Mouse (Mus musculus): ENCODE results near the gene Nlrc5. TPM values are rescaled to one million over a fixed set of nuclear protein-coding genes. Genes with fewer than 3 reads are reported as not detected.

The Nlrc5 gene
- polyA plus RNA-seq, 1 experiment from 2014 or later: 0.10 TPM

GRCm38 (mm10) chr8:94428420-94428819, 5.7 kb upstream of the Nlrc5 start:
- no peak overlapping the region for H3K27ac ChIP-seq
- 60% methylated on average over 4 of the region's 4 CpGs for WGBS
- H3K9me3 ChIP-seq: no peaks in the 10 kb centered on the region
- no peak overlapping the region for H3K9ac ChIP-seq
- no peak overlapping the region for H3K4me2 ChIP-seq
- H3K4me3 ChIP-seq: no peak overlapping the region
- no peak for ATAC-seq (ENCODE audit: borderline replicate concordance, extremely low read depth, low FRiP score, low TSS enrichment)
- no peaks in the 10 kb centered on the region for H3K4me1 ChIP-seq
- H3K27me3 ChIP-seq: peaks cover 7% of the 10 kb centered on the region; the same call in 1 of the 2 replicates
- no peaks in the 10 kb centered on the region for H3K36me3 ChIP-seq

- Histone ChIP-seq H3K9ac (no peak overlapping the region), H3K27me3 (peaks cover 15% of the 10 kb centered on the region), H3K9me3 (no peaks in the 10 kb centered on the region), H3K4me2 (no peak overlapping the region), H3K36me3 (no peaks in the 10 kb centered on the region), H3K4me3 (no peak overlapping the region), H3K27ac (no peak overlapping the region), H3K4me1 (peaks cover 5% of the 10 kb centered on the region)
- 76% methylated on average over 7 of the region's 7 CpGs for WGBS
- ATAC-seq (ENCODE audit: borderline replicate concordance, extremely low read depth, low FRiP score, low TSS enrichment): no peak
Measured at GRCm38 (mm10) chr8:94429376-94429775, 4.8 kb upstream of the Nlrc5 start.

DNA sequence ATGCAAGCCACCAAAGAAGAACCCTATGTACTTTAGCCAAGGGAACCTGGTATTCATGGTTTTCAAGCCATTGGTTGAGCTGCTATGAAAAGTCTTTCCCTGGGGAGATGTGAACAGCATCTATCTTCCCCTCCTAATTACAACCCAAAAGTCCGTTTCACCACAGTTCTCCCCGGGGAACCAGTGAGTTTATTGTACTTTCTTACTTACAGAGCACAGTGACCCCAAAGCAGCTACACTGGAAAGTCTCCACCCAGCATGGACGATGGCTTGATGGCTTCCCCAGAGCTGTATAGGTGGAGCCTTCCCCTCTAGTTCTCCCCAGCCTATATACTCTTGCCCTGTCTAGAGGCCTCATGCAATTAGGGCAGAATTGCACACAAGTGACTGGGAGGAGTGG, 1.9 kb upstream of the Nlrc5 start:
- Histone ChIP-seq H3K4me2 (no peak overlapping the region), H3K9ac (no peak overlapping the region), H3K27ac (no peak overlapping the region), H3K36me3 (no peaks in the 10 kb centered on the region), H3K9me3 (no peaks in the 10 kb centered on the region), H3K4me1 (peaks cover 5% of the 10 kb centered on the region), H3K4me3 (no peak overlapping the region), H3K27me3 (peaks cover 15% of the 10 kb centered on the region)
- 71% methylated on average over 3 of the region's 3 CpGs for WGBS
- ATAC-seq (ENCODE audit: borderline replicate concordance, extremely low read depth, low FRiP score, low TSS enrichment): no peak

DNA sequence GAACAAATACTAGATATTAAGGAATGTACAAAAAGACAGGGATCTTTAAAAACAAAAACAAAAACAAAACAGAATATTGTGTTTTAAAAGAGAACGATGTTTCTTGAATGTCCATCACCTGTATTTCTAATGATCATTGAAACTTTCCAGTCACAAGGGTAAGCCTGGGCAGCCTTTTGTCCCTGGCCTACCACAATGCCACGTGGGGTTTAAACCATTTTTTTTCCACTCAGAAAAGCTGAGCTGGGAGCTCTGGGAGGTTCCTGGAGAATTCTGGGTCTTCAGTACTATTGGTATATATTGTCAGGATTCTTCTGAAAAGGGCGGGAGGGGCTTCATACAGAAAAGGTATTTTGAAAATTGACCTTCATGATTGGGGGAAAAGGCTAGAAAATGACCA, 802 bp downstream of the Nlrc5 start:
- Histone ChIP-seq H3K9me3 (no peaks in the 10 kb centered on the region), H3K4me3 (no peak overlapping the region), H3K27me3 (peaks cover 15% of the 10 kb centered on the region), H3K9ac (no peak overlapping the region), H3K36me3 (no peaks in the 10 kb centered on the region), H3K27ac (no peak overlapping the region), H3K4me2 (no peak overlapping the region), H3K4me1 (peaks cover 5% of the 10 kb centered on the region)
- no peak for ATAC-seq (ENCODE audit: borderline replicate concordance, extremely low read depth, low FRiP score, low TSS enrichment)
- WGBS: 77% methylated on average over 3 of the region's 3 CpGs

DNA sequence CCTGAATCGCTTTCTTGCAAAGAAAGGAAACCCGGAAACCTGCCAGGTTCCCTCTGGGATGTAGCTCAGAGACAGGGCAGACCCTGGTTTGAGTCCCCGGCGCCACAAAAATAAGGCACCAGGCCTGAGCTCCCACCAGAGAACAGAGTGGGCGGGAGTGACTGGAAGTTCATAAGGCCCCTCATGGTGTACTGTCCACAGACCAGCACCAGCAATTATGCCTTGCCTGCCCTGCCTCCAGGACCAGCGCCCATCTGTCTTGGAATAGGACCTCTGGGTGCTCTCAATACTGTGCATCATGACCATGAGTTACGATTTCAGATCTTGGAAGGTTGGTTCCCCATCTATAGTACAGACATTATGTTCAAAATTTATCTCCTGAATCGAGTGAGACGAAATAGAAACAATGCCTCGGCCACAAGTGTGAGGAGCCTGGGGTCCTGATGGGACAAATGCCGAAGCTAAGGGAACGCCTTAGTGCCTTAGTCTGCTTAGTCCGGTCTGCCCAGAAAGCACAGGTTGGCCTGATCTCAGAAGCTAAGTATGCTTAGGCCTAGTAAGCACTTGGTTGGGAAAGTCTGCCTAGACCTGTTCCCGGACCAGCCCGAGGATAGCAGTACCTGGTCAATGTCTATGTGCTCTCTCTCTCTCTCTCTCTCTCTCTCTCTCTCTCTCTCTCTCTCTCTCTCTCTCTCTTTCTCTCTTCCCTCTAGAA, 1.4 kb downstream of the Nlrc5 start:
- Histone ChIP-seq H3K9ac (no peak overlapping the region), H3K9me3 (no peaks in the 10 kb centered on the region), H3K27me3 (peaks cover 15% of the 10 kb centered on the region), H3K36me3 (no peaks in the 10 kb centered on the region), H3K4me1 (peaks cover 5% of the 10 kb centered on the region), H3K4me2 (no peak overlapping the region), H3K4me3 (no peak overlapping the region), H3K27ac (no peak overlapping the region)
- no peak for ATAC-seq (ENCODE audit: borderline replicate concordance, extremely low read depth, low FRiP score, low TSS enrichment)
- WGBS: 89% methylated on average over 15 of the region's 15 CpGs

DNA sequence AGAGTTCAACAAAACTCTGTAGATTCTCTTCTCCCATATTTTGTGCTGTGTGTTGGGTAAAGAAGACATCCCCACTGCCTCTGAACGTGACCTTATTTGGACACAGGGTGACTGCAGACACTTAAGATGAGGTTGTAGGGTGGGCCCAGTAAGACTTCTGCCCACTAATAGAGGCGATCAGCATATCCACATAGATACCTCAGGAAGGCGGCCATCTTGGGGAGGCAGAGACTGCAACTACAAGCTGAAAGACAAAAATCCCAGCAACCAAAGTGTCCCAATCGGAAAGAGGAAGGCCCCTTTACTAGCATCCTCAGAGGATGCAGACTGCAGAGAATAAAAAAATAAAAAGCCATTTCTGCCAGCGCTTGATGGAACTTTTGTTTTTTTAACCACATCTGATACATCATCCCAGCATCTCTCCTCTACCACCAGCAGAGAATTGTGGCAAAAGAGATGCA, 2.0 kb downstream of the Nlrc5 start:
- Histone ChIP-seq H3K27ac (no peak overlapping the region), H3K4me1 (peaks cover 5% of the 10 kb centered on the region), H3K9ac (no peak overlapping the region), H3K9me3 (no peaks in the 10 kb centered on the region), H3K4me3 (no peak overlapping the region), H3K4me2 (no peak overlapping the region), H3K27me3 (peaks cover 15% of the 10 kb centered on the region), H3K36me3 (no peaks in the 10 kb centered on the region)
- ATAC-seq (ENCODE audit: borderline replicate concordance, extremely low read depth, low FRiP score, low TSS enrichment): no peak
- 85% methylated on average over 5 of the region's 5 CpGs for WGBS

GRCm38 (mm10) chr8:94436900-94437299, 2.7 kb downstream of the Nlrc5 start:
- peaks cover 5% of the 10 kb centered on the region for H3K4me1 ChIP-seq
- peaks cover 14% of the 10 kb centered on the region for H3K27me3 ChIP-seq
- no peak overlapping the region for H3K4me2 ChIP-seq
- no peak overlapping the region for H3K9ac ChIP-seq
- H3K27ac ChIP-seq: no peak overlapping the region
- H3K36me3 ChIP-seq: no peaks in the 10 kb centered on the region
- no peak for ATAC-seq (ENCODE audit: borderline replicate concordance, extremely low read depth, low FRiP score, low TSS enrichment)
- H3K9me3 ChIP-seq: no peaks in the 10 kb centered on the region
- 75% methylated on average over 3 of the region's 3 CpGs for WGBS
- H3K4me3 ChIP-seq: no peak overlapping the region

DNA sequence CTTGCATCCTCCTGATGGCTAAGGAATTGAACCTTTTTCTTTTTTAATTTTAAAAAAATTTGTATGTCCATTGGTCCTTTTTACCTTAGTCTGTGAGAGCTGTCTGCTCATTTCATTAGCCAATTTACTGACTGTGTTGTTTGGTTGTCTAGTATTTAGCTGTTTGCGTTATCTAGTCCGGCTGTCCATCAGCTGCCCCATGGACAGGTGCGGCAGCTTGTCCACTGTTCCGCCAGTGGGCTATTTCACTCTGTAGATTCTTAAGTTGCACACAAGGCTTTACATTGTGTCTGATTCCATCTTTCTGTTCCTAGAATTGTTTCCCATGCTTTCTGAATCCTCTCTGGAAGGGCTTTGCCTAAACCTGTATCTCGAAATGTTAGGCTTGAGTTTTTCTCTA, 4.5 kb downstream of the Nlrc5 start:
- Histone ChIP-seq H3K27ac (no peak overlapping the region), H3K4me1 (peaks cover 4% of the 10 kb centered on the region), H3K27me3 (peaks cover 6% of the 10 kb centered on the region), H3K9ac (no peak overlapping the region), H3K4me3 (no peak overlapping the region), H3K36me3 (no peaks in the 10 kb centered on the region), H3K9me3 (no peaks in the 10 kb centered on the region), H3K4me2 (no peak overlapping the region)
- WGBS: 85% methylated on average over 5 of the region's 5 CpGs
- no peak for ATAC-seq (ENCODE audit: borderline replicate concordance, extremely low read depth, low FRiP score, low TSS enrichment)

DNA sequence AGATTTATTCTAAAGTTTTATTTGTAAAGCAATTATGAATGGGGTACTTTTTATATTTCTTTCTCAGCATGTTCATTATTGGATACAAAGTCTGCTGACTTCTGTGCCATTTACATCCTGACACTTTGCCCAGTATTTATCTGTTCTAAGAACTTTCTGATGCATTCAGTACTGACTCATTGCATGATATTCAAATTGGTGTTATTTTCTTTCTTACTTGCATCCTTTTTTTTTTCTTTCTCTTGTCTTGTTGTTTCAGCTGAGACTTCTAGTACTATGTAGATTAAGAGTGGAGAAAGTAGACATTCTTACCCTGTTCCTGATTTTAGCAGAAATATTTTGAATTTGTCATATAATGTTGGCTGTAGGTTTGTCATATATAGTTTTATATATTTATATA, 5.5 kb downstream of the Nlrc5 start:
- no peaks in the 10 kb centered on the region for H3K9me3 ChIP-seq
- no peak overlapping the region for H3K9ac ChIP-seq
- H3K27me3 ChIP-seq: no peaks in the 10 kb centered on the region
- no peak overlapping the region for H3K4me3 ChIP-seq
- H3K4me1 ChIP-seq: no peaks in the 10 kb centered on the region
- no peaks in the 10 kb centered on the region for H3K36me3 ChIP-seq
- no peak overlapping the region for H3K27ac ChIP-seq
- H3K4me2 ChIP-seq: no peak overlapping the region
- ATAC-seq (ENCODE audit: borderline replicate concordance, extremely low read depth, low FRiP score, low TSS enrichment): no peak

- ATAC-seq (ENCODE audit: borderline replicate concordance, extremely low read depth, low FRiP score, low TSS enrichment): no peak
- Histone ChIP-seq H3K4me3 (no peak overlapping the region), H3K4me2 (no peak overlapping the region)
Measured at GRCm38 (mm10) chr8:94440389-94440788, 6.2 kb downstream of the Nlrc5 start.

DNA sequence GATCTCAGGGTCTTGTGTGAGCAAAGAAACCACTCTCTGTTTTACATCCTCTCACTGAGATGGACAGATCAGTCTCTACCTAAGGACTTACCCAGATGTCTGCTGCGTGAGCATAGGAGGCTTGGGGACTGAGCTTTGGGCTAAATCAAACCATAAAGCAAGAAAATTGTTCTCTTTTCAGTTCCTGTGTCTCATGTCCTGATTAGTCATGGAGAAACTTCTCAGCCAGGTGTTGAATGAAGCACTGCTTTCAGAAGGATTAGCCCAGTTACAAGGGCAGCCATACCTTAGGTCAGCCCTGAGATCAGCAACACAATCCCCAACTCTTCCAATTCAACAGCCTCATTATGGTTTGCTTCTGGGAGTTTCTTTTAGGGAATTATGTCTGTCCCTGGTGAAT, 7.5 kb downstream of the Nlrc5 start:
- H3K9ac ChIP-seq: no peak overlapping the region
- H3K27ac ChIP-seq: no peak overlapping the region
- H3K4me3 ChIP-seq: no peak overlapping the region
- ATAC-seq (ENCODE audit: borderline replicate concordance, extremely low read depth, low FRiP score, low TSS enrichment): no peak
- H3K4me2 ChIP-seq: no peak overlapping the region
- 79% methylated on average over 1 of the region's 1 CpGs for WGBS
- H3K36me3 ChIP-seq: no peaks in the 10 kb centered on the region
- no peaks in the 10 kb centered on the region for H3K9me3 ChIP-seq
- no peaks in the 10 kb centered on the region for H3K4me1 ChIP-seq
- H3K27me3 ChIP-seq: no peaks in the 10 kb centered on the region

More at GRCm38 (mm10) chr8:94440389-94440788, 6.2 kb downstream of the Nlrc5 start:
- H3K27me3 ChIP-seq: no peaks in the 10 kb centered on the region
- H3K9ac ChIP-seq: no peak overlapping the region
- H3K27ac ChIP-seq: no peak overlapping the region
- no peaks in the 10 kb centered on the region for H3K9me3 ChIP-seq
- WGBS: 79% methylated on average over 1 of the region's 1 CpGs
- no peaks in the 10 kb centered on the region for H3K4me1 ChIP-seq
- no peaks in the 10 kb centered on the region for H3K36me3 ChIP-seq

GRCm38 (mm10) chr8:94443153-94443552, 9.0 kb downstream of the Nlrc5 start:
- no peaks in the 10 kb centered on the region for H3K9me3 ChIP-seq
- H3K27me3 ChIP-seq: no peaks in the 10 kb centered on the region
- no peaks in the 10 kb centered on the region for H3K36me3 ChIP-seq
- ATAC-seq (ENCODE audit: borderline replicate concordance, extremely low read depth, low FRiP score, low TSS enrichment): no peak
- H3K4me1 ChIP-seq: no peaks in the 10 kb centered on the region
- no peak overlapping the region for H3K4me3 ChIP-seq
- 78% methylated on average over 3 of the region's 3 CpGs for WGBS
- H3K27ac ChIP-seq: no peak overlapping the region
- no peak overlapping the region for H3K4me2 ChIP-seq
- H3K9ac ChIP-seq: no peak overlapping the region

GRCm38 (mm10) chr8:94444480-94444879, 10.3 kb downstream of the Nlrc5 start:
- no peak overlapping the region for H3K9ac ChIP-seq
- H3K27me3 ChIP-seq: no peaks in the 10 kb centered on the region
- H3K36me3 ChIP-seq: no peaks in the 10 kb centered on the region
- no peak overlapping the region for H3K4me2 ChIP-seq
- no peaks in the 10 kb centered on the region for H3K9me3 ChIP-seq
- no peak overlapping the region for H3K4me3 ChIP-seq
- H3K4me1 ChIP-seq: no peaks in the 10 kb centered on the region
- 71% methylated on average over 2 of the region's 2 CpGs for WGBS
- ATAC-seq (ENCODE audit: borderline replicate concordance, extremely low read depth, low FRiP score, low TSS enrichment): no peak
- H3K27ac ChIP-seq: no peak overlapping the region

All from lung, embryonic 15.5 days (tissue).